Mouse (Mus musculus): ENCODE results near the gene Rbm20.

DNA sequence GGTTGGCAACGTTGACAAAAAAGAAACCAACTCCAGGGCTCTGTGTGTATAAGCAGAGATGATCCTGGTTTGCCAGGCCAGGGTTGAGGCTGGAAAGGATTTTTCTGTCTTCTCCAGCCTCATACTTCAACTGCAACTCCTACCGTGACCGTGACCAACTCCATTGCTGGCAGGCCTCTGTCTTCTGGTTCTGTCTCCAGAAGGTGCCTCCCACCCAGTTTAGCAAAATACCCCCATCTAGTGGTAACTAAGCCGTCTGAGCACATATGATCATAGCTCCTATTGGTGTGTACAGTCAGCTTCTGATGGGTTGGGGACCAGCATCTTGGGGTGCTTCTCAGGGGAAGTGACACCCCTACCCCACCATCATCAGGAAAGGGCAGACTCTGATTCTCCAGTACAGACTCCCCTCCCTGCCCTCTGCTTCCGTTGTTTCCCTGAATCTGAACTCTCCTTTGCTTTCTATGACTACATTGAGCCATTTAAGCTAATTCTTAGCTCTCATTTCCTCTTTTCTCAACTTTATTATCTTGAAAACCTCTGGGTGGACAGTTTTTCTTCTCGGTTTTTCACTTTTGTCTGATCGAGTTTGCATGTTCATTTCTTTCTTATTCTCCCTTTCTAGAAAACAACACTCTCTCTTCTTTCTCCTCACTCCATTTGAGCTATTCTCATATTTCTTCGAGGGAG is 85.8 kb downstream of the Rbm20 start:
- TF ChIP-seq CTCF (IDR thresholded peaks at IDR 0.05; ENCODE audit: low read depth, low read length): peak; percentile 43
- TF ChIP-seq POLR2A (IDR thresholded peaks at IDR 0.05; ENCODE audit: borderline replicate concordance, low read depth, low read length): no peak

Data from bone marrow macrophage, adult 2 months (primary cell).